Mouse (Mus musculus): ENCODE measurements at regions not wholly inside any gene's neighbourhood (a gene's known extent, or its start where the extent isn't known, plus 50 kb on each side); places are given as distances from the start of the nearest gene placed in this dataset.

DNA sequence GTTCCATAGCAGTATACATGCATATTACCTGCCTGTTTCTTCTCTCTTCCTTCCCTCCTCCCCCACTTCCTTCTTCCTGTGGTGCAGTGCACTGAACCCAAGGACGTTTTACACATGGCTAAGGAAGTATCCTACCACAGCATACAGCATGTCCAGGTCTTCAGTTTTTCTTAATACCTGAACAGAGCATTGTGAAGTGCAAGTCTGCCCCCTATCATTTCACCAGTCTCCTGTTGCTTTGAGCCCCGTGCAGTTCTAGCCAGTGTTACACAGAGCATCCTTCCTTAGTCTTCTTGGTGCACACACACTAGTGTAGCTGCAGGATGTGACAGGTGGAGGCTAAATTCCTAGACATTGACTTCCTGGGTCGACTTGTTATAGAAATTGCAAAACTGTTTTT is 53.7 kb upstream of the Foxb1 start:
- no peaks in the 10 kb centered on the region for H3K4me1 ChIP-seq (ENCODE audit: control insufficient read depth, insufficient read depth, low read length)
- no peaks in the 10 kb centered on the region for H3K27me3 ChIP-seq (ENCODE audit: control insufficient read depth, insufficient read depth, low read length)
- no peaks in the 10 kb centered on the region for H3K36me3 ChIP-seq (ENCODE audit: control insufficient read depth, insufficient read depth, low read length)
- H3K27ac ChIP-seq (ENCODE audit: control insufficient read depth, insufficient read depth, low read depth, low read length) = no peak overlapping the region
- H3K4me3 ChIP-seq (ENCODE audit: control insufficient read depth, low read depth, low read length) = no peak overlapping the region
- no peak for TF ChIP-seq POLR2A (IDR thresholded peaks at IDR 0.05; ENCODE audit: control insufficient read depth, low read depth, low read length)
- no peak for TF ChIP-seq CTCF (IDR thresholded peaks at IDR 0.05; ENCODE audit: control insufficient read depth, insufficient read depth, insufficient replicate concordance, low read depth, low read length)

GRCm38 (mm10) chr9:69823179-69823966 is 62.6 kb upstream of the Foxb1 start:
- no peak overlapping the region for H3K27ac ChIP-seq (ENCODE audit: control insufficient read depth, insufficient read depth, low read depth, low read length)
- H3K27me3 ChIP-seq (ENCODE audit: control insufficient read depth, insufficient read depth, low read length) = no peaks in the 10 kb centered on the region
- TF ChIP-seq POLR2A (IDR thresholded peaks at IDR 0.05; ENCODE audit: control insufficient read depth, low read depth, low read length) = no peak
- no peak for TF ChIP-seq CTCF (IDR thresholded peaks at IDR 0.05; ENCODE audit: control insufficient read depth, insufficient read depth, insufficient replicate concordance, low read depth, low read length)
- no peak overlapping the region for H3K4me3 ChIP-seq (ENCODE audit: control insufficient read depth, low read depth, low read length)
- H3K4me1 ChIP-seq (ENCODE audit: control insufficient read depth, insufficient read depth, low read length) = no peaks in the 10 kb centered on the region
- H3K36me3 ChIP-seq (ENCODE audit: control insufficient read depth, insufficient read depth, low read length) = no peaks in the 10 kb centered on the region

- Histone ChIP-seq H3K36me3 (ENCODE audit: control insufficient read depth, insufficient read depth, low read length) (no peaks in the 10 kb centered on the region), H3K4me1 (ENCODE audit: control insufficient read depth, insufficient read depth, low read length) (no peaks in the 10 kb centered on the region), H3K27ac (ENCODE audit: control insufficient read depth, insufficient read depth, low read depth, low read length) (no peak overlapping the region), H3K4me3 (ENCODE audit: control insufficient read depth, low read depth, low read length) (no peak overlapping the region), H3K27me3 (ENCODE audit: control insufficient read depth, insufficient read depth, low read length) (no peaks in the 10 kb centered on the region)
- TF ChIP-seq CTCF (IDR thresholded peaks at IDR 0.05; ENCODE audit: control insufficient read depth, insufficient read depth, insufficient replicate concordance, low read depth, low read length) = no peak
- no peak for TF ChIP-seq POLR2A (IDR thresholded peaks at IDR 0.05; ENCODE audit: control insufficient read depth, low read depth, low read length)
These were observed 67.7 kb upstream of the Foxb1 start for GRCm38 (mm10) chr9:69828428-69828827.

DNA sequence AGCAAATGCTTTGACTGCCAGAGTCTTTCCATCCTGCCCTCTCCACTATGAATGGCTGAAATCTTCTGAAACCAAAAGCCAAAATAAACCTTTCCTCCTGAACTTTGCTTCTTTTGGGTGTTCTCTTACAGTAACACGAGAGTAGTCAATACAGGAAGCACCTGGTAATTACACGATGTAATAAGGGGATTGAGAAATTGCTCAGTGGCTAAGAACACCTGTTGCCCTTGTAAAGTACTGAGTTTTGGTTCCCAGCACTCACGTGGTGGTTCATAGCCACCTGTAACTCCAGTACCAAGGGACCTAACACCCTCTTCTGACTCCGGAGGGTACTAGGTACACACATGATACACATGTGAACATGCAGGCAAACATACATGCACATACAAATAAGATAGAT is 74.7 kb upstream of the Foxb1 start:
- Histone ChIP-seq H3K4me1 (ENCODE audit: control insufficient read depth, insufficient read depth, low read length) (no peaks in the 10 kb centered on the region), H3K36me3 (ENCODE audit: control insufficient read depth, insufficient read depth, low read length) (no peaks in the 10 kb centered on the region), H3K4me3 (ENCODE audit: control insufficient read depth, low read depth, low read length) (no peak overlapping the region), H3K27me3 (ENCODE audit: control insufficient read depth, insufficient read depth, low read length) (no peaks in the 10 kb centered on the region), H3K27ac (ENCODE audit: control insufficient read depth, insufficient read depth, low read depth, low read length) (no peak overlapping the region)
- TF ChIP-seq POLR2A (IDR thresholded peaks at IDR 0.05; ENCODE audit: control insufficient read depth, low read depth, low read length) = no peak
- TF ChIP-seq CTCF (IDR thresholded peaks at IDR 0.05; ENCODE audit: control insufficient read depth, insufficient read depth, insufficient replicate concordance, low read depth, low read length) = no peak

DNA sequence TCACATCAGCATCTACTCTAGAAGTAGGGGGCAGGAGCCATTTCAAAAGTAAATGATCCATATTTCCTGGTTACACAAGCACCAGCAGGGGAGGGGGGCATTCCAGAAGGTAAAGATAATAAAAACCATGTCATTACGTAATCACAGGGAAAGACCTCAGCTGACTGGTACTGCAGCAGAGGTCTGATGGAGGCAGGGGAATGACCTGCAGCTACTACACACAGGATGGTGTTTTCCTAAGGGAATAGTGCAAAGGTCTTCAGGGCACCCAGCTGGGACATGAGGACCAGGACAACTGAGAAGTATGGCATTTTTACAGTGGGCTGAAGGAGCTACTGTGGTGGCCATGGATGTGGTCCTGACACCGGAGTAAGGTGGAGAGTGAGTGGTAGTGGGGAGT is 78.5 kb upstream of the Foxb1 start:
- no peak for TF ChIP-seq CTCF (IDR thresholded peaks at IDR 0.05; ENCODE audit: control insufficient read depth, insufficient read depth, insufficient replicate concordance, low read depth, low read length)
- no peak for TF ChIP-seq POLR2A (IDR thresholded peaks at IDR 0.05; ENCODE audit: control insufficient read depth, low read depth, low read length)
- no peaks in the 10 kb centered on the region for H3K36me3 ChIP-seq (ENCODE audit: control insufficient read depth, insufficient read depth, low read length)
- no peak overlapping the region for H3K27ac ChIP-seq (ENCODE audit: control insufficient read depth, insufficient read depth, low read depth, low read length)
- H3K4me3 ChIP-seq (ENCODE audit: control insufficient read depth, low read depth, low read length) = no peak overlapping the region
- no peaks in the 10 kb centered on the region for H3K4me1 ChIP-seq (ENCODE audit: control insufficient read depth, insufficient read depth, low read length)
- H3K27me3 ChIP-seq (ENCODE audit: control insufficient read depth, insufficient read depth, low read length) = no peaks in the 10 kb centered on the region

DNA sequence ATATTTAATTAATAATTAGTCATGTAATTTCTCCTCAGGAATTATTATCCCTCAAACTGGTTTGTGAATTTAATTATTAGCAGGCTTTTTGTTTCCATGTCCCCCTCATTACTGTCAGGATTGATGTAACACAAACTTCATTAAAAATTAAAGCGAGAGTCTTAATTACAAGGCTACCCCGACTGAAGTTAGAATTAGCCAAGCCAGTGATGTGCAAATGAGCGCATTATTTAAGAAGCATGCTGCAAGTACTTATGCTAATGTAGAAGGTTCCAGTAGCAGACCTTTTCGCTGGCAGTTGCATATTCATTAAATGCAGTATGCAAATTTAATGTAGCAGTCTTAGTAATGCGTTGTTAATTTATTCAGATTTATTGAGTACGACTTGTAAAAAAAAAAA is 84.0 kb upstream of the Foxb1 start:
- Histone ChIP-seq H3K27ac (ENCODE audit: control insufficient read depth, insufficient read depth, low read depth, low read length) (no peak overlapping the region), H3K4me1 (ENCODE audit: control insufficient read depth, insufficient read depth, low read length) (no peaks in the 10 kb centered on the region), H3K36me3 (ENCODE audit: control insufficient read depth, insufficient read depth, low read length) (no peaks in the 10 kb centered on the region), H3K4me3 (ENCODE audit: control insufficient read depth, low read depth, low read length) (no peak overlapping the region), H3K27me3 (ENCODE audit: control insufficient read depth, insufficient read depth, low read length) (no peaks in the 10 kb centered on the region)
- no peak for TF ChIP-seq CTCF (IDR thresholded peaks at IDR 0.05; ENCODE audit: control insufficient read depth, insufficient read depth, insufficient replicate concordance, low read depth, low read length)
- no peak for TF ChIP-seq POLR2A (IDR thresholded peaks at IDR 0.05; ENCODE audit: control insufficient read depth, low read depth, low read length)

- Histone ChIP-seq H3K4me1 (ENCODE audit: control insufficient read depth, insufficient read depth, low read length) (no peaks in the 10 kb centered on the region), H3K36me3 (ENCODE audit: control insufficient read depth, insufficient read depth, low read length) (no peaks in the 10 kb centered on the region), H3K27me3 (ENCODE audit: control insufficient read depth, insufficient read depth, low read length) (no peaks in the 10 kb centered on the region), H3K4me3 (ENCODE audit: control insufficient read depth, low read depth, low read length) (no peak overlapping the region), H3K27ac (ENCODE audit: control insufficient read depth, insufficient read depth, low read depth, low read length) (no peak overlapping the region)
- TF ChIP-seq CTCF (IDR thresholded peaks at IDR 0.05; ENCODE audit: control insufficient read depth, insufficient read depth, insufficient replicate concordance, low read depth, low read length) (no peak), POLR2A (IDR thresholded peaks at IDR 0.05; ENCODE audit: control insufficient read depth, low read depth, low read length) (no peak)
These were observed 84.5 kb upstream of the Foxb1 start for GRCm38 (mm10) chr9:69845210-69845609.
